Mouse (Mus musculus) heart, embryonic 11.5 days (tissue): ENCODE measurements around the gene Arhgef16. TPM values are rescaled to one million over a fixed set of nuclear protein-coding genes. Genes with fewer than 3 reads are reported as not detected.
A peak's percentile ranks its signal among the peaks of the same experiment; 100 is the strongest.

ENCODE experiments used
- ATAC-seq: fragments of 200-750 bp; cut with Nextera tagmentation; replicated peaks from 2 replicates; pipeline ENCODE4 v1.8.0; 2017; ENCODE audit warnings: moderate library complexity; ENCODE audit not compliant: insufficient number of reproducible peaks, low FRiP score, low TSS enrichment
- H3K27ac ChIP-seq: fragments of 300-500 bp; sonication (generic); 2 replicates; pipeline ENCODE4 v1.5.1; 2014; ENCODE audit warnings: mild to moderate bottlenecking, low read depth, low read length
- H3K27me3 ChIP-seq: fragments of 300-500 bp; sonication (generic); 2 replicates; pipeline ENCODE4 v1.6.1; 2014; ENCODE audit warnings: mild to moderate bottlenecking, low read length, mixed read lengths; ENCODE audit not compliant: control insufficient read depth, insufficient read depth
- H3K36me3 ChIP-seq: fragments of 300-500 bp; sonication (generic); 2 replicates; pipeline ENCODE4 v1.6.1; 2014; ENCODE audit warnings: mild to moderate bottlenecking, low read length, moderate library complexity, mixed read lengths; ENCODE audit not compliant: control insufficient read depth, insufficient read depth
- H3K4me1 ChIP-seq: fragments of 300-500 bp; sonication (generic); 2 replicates; pipeline ENCODE4 v1.6.1; 2014; ENCODE audit warnings: low read length; ENCODE audit not compliant: control insufficient read depth, insufficient read depth
- H3K4me2 ChIP-seq: fragments of 300-500 bp; sonication (generic); 2 replicates; pipeline ENCODE4 v1.6.1; 2014; ENCODE audit warnings: mild to moderate bottlenecking, moderate library complexity
- H3K4me3 ChIP-seq: fragments of 300-500 bp; sonication (generic); 2 replicates; pipeline ENCODE4 v1.5.1; 2014; ENCODE audit warnings: low read depth, low read length
- H3K9ac ChIP-seq: fragments of 300-500 bp; sonication (generic); 2 replicates; pipeline ENCODE4 v1.6.1; 2014; ENCODE audit warnings: mild to moderate bottlenecking, low read depth, low read length, moderate library complexity
- H3K9me3 ChIP-seq: fragments of 300-500 bp; sonication (generic); replicated peaks from 2 replicates; pipeline ENCODE4 v1.6.1; 2016; ENCODE audit warnings: low read length; ENCODE audit not compliant: control insufficient read depth
- WGBS: fragments of 180-500 bp; shearing (Covaris S2); extraction: QIAGEN DNeasy Blood & Tissue Kit; methylation state at CpG from one replicate; pipeline ENCODE4 v1.1.7; 2014; ENCODE audit not compliant: insufficient replicate concordance; 5-methylcytosine and 5-hydroxymethylcytosine counted together
- polyA plus RNA-seq: library from polyadenylated mRNA; unstranded; fragments of >200 nt; fragmentation: Nextera tagmentation; extraction: Ambion mirVana; gene quantifications from 2 replicates; pipeline ENCODE4 v1.2.1, GENCODE M21; 2014

Gene Arhgef16
- polyA plus RNA-seq, 1 experiment from 2014 or later, result 1.1 TPM

DNA sequence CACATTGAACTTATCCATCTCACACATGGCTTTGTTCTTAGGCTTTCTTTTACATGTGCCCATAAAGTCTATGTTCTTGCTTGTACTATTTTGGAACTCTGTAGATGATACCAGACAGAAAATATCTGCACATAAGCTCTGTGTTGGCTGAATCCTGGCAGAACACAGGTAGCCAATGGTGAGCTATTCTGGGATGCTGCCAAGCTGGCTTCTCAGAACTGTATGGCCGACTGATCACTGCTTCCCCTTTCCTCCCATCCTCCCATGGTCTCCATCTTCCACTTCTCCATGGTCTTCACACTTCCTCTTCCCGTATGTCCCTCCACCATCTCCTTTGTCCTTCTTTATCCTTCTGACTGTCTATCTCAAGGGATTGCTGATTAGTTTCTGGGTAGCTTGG, 7.7 kb upstream of the Arhgef16 start:
- H3K4me2 ChIP-seq, result no peak overlapping the region
- WGBS, result 73% methylated on average over 2 of the region's 2 CpGs
- no peak for ATAC-seq

GRCm38 (mm10) chr4:154299541-154300271, 1.8 kb downstream of the Arhgef16 start:
- Histone ChIP-seq H3K4me1 (peaks cover 10% of the 10 kb centered on the region), H3K27ac (no peak overlapping the region), H3K27me3 (peaks cover 29% of the 10 kb centered on the region), H3K9me3 (no peaks in the 10 kb centered on the region), H3K36me3 (no peaks in the 10 kb centered on the region), H3K4me2 (peak overlapping the region; percentile 93), H3K9ac (peak overlapping the region; percentile 61), H3K4me3 (peak overlapping the region; percentile 53)
- ATAC-seq, result no peak
- under 1% methylated on average over 60 of the region's 66 CpGs for WGBS

More for the DNA sequence above, 7.7 kb upstream of the Arhgef16 start:
- Histone ChIP-seq H3K4me3 (no peak overlapping the region), H3K27me3 (0 out of 2 replicates have a peak, but pooled peaks cover 4% of the 10 kb centered on the region), H3K9ac (no peak overlapping the region), H3K9me3 (no peaks in the 10 kb centered on the region), H3K36me3 (no peaks in the 10 kb centered on the region), H3K4me1 (no peaks in the 10 kb centered on the region), H3K27ac (no peak overlapping the region)

DNA sequence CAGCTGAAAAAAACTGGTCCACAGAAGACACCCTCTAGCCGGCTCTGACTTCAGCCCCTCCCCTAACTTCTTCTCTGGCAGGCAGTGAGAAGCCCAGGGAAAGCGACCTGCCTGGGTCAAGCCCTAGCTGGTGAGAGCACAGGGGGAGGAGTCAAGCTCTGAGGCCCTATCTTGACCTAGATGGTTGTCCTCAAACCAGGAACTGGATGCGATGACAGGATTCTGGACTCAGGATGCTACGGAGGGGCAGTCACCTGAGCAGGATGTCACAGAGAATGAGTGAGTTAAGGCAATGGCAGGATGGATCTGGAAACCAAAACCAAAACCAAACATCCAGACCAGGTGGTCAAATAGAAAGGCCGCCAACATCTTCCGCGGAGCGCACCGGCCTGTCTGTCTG, 3.7 kb downstream of the Arhgef16 start:
- Histone ChIP-seq H3K27ac (no peak overlapping the region), H3K9me3 (no peaks in the 10 kb centered on the region), H3K9ac (no peak overlapping the region), H3K36me3 (no peaks in the 10 kb centered on the region), H3K4me2 (no peak overlapping the region), H3K4me1 (peaks cover 25% of the 10 kb centered on the region), H3K4me3 (no peak overlapping the region), H3K27me3 (peaks cover 29% of the 10 kb centered on the region)
- no peak for ATAC-seq
- 36% methylated on average over 9 of the region's 9 CpGs for WGBS

DNA sequence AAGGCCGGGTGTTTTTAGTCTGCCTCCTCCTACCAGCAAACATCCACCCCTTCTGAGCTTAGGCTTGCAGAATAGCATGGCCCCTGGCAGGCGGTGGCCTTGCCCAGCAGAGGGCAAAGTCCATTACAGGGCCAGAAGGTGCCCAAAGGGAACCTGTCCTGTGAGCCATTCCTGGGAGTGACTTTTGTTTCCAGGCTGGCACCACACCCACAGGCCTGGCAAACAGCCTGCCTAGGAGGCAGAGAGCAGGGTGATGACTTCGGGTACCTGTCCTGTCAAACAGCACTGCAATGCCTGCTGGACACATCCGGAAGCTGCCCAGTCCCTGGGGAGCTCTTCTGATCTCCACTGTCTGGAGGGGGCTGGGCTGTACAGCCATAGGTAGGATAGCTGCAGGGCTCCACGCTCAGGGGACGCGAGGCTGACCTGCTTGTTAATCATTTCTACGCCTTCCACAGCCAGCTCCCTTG, 7.2 kb downstream of the Arhgef16 start:
- Histone ChIP-seq H3K9ac (no peak overlapping the region), H3K4me3 (no peak overlapping the region), H3K4me1 (peaks cover 20% of the 10 kb centered on the region), H3K9me3 (no peaks in the 10 kb centered on the region), H3K36me3 (no peaks in the 10 kb centered on the region), H3K27ac (no peak overlapping the region), H3K4me2 (no peak overlapping the region), H3K27me3 (peaks cover 7% of the 10 kb centered on the region)
- WGBS, result 28% methylated on average over 8 of the region's 8 CpGs
- ATAC-seq, result no peak

- H3K9ac ChIP-seq, result no peak overlapping the region
- H3K4me1 ChIP-seq, result peaks cover 20% of the 10 kb centered on the region
- 0 out of 2 replicates have a peak overlapping the region, but pooled peaks have one; percentile 17 for H3K27ac ChIP-seq
- no peaks in the 10 kb centered on the region for H3K36me3 ChIP-seq
- H3K9me3 ChIP-seq, result no peaks in the 10 kb centered on the region
- no peak overlapping the region for H3K4me3 ChIP-seq
- ATAC-seq, result 0 out of 2 replicates have a peak, but pooled peaks have one; percentile 15
- no peak overlapping the region for H3K4me2 ChIP-seq
- H3K27me3 ChIP-seq, result peaks cover 4% of the 10 kb centered on the region; the same call in 1 of the 2 replicates
- WGBS, result 28% methylated on average over 4 of the region's 4 CpGs
Observed at GRCm38 (mm10) chr4:154293735-154294201, 7.7 kb downstream of the Arhgef16 start.

GRCm38 (mm10) chr4:154283671-154284070, 17.8 kb downstream of the Arhgef16 start:
- H3K9ac ChIP-seq, result no peak overlapping the region
- 64% methylated on average over 7 of the region's 7 CpGs for WGBS
- no peak overlapping the region for H3K27ac ChIP-seq

GRCm38 (mm10) chr4:154279481-154279880, 22.0 kb downstream of the Arhgef16 start:
- Histone ChIP-seq H3K4me3 (no peak overlapping the region), H3K4me1 (no peaks in the 10 kb centered on the region), H3K4me2 (no peak overlapping the region), H3K27ac (no peak overlapping the region), H3K9me3 (no peaks in the 10 kb centered on the region), H3K27me3 (no peaks in the 10 kb centered on the region), H3K9ac (no peak overlapping the region), H3K36me3 (no peaks in the 10 kb centered on the region)
- WGBS, result 67% methylated on average over 9 of the region's 9 CpGs
- no peak; the same call in 1 of the 2 replicates for ATAC-seq

More at GRCm38 (mm10) chr4:154283671-154284070, 17.8 kb downstream of the Arhgef16 start:
- no peaks in the 10 kb centered on the region for H3K9me3 ChIP-seq
- ATAC-seq, result no peak
- H3K27me3 ChIP-seq, result no peaks in the 10 kb centered on the region
- no peaks in the 10 kb centered on the region; the same call in 1 of the 2 replicates for H3K36me3 ChIP-seq
- H3K4me2 ChIP-seq, result no peak overlapping the region
- no peak overlapping the region for H3K4me3 ChIP-seq
- no peaks in the 10 kb centered on the region for H3K4me1 ChIP-seq

GRCm38 (mm10) chr4:154273000-154273399, 28.5 kb downstream of the Arhgef16 start:
- Histone ChIP-seq H3K4me2 (no peak overlapping the region), H3K4me1 (no peaks in the 10 kb centered on the region), H3K4me3 (no peak overlapping the region), H3K27me3 (no peaks in the 10 kb centered on the region; the same call in 1 of the 2 replicates), H3K27ac (no peak overlapping the region), H3K9ac (no peak overlapping the region), H3K36me3 (no peaks in the 10 kb centered on the region), H3K9me3 (no peaks in the 10 kb centered on the region)
- ATAC-seq, result no peak
- 53% methylated on average over 3 of the region's 3 CpGs for WGBS
